Mouse (Mus musculus): ENCODE results near the gene Rnf6. TPM values are rescaled to one million over a fixed set of nuclear protein-coding genes. Genes with fewer than 3 reads are reported as not detected.

Rnf6 gene
- polyA plus RNA-seq, 1 experiment from 2014 or later = 39.9 TPM

- peak overlapping the region; percentile 78 for H3K4me2 ChIP-seq (ENCODE audit: low read length)
- peak overlapping the region; percentile 54 for H3K4me3 ChIP-seq (ENCODE audit: low read depth, low read length)
- peak; percentile 45 for ATAC-seq (replicated peaks; ENCODE audit: low FRiP score, low TSS enrichment, low read depth)
- H3K27ac ChIP-seq (ENCODE audit: low read depth) = peak overlapping the region; percentile 62
- peaks cover 6% of the 10 kb centered on the region; the same call in 1 of the 2 replicates for H3K4me1 ChIP-seq (replicated peaks; ENCODE audit: control insufficient read depth, insufficient read depth, low read length)
- no peak for DNase-seq (ENCODE audit: low spot score)
- no peaks in the 10 kb centered on the region for H3K9me3 ChIP-seq (ENCODE audit: control insufficient read depth, low read length)
- WGBS = 8% methylated on average over 13 of the region's 13 CpGs
- peak overlapping the region; percentile 82 for H3K9ac ChIP-seq (ENCODE audit: low read length)
- H3K27me3 ChIP-seq (replicated peaks; ENCODE audit: control insufficient read depth, insufficient read depth, low read length) = no peaks in the 10 kb centered on the region
- H3K36me3 ChIP-seq (ENCODE audit: control insufficient read depth, insufficient read depth, low read length) = peaks cover 38% of the 10 kb centered on the region
Measured at GRCm38 (mm10) chr5:146220501-146220878, 865 bp downstream of the Rnf6 start.

GRCm38 (mm10) chr5:146205537-146205936 is 15.8 kb downstream of the Rnf6 start:
- Histone ChIP-seq H3K27me3 (replicated peaks; ENCODE audit: control insufficient read depth, insufficient read depth, low read length) (no peaks in the 10 kb centered on the region), H3K27ac (ENCODE audit: low read depth) (no peak overlapping the region), H3K4me2 (ENCODE audit: low read length) (no peak overlapping the region), H3K4me3 (ENCODE audit: low read depth, low read length) (no peak overlapping the region), H3K4me1 (replicated peaks; ENCODE audit: control insufficient read depth, insufficient read depth, low read length) (no peaks in the 10 kb centered on the region), H3K9me3 (ENCODE audit: control insufficient read depth, low read length) (0 out of 2 replicates have a peak, but pooled peaks cover 3% of the 10 kb centered on the region), H3K9ac (ENCODE audit: low read length) (no peak overlapping the region), H3K36me3 (ENCODE audit: control insufficient read depth, insufficient read depth, low read length) (peaks cover 72% of the 10 kb centered on the region)
- ATAC-seq (replicated peaks; ENCODE audit: low FRiP score, low TSS enrichment, low read depth) (no peak), DNase-seq (ENCODE audit: low spot score) (no peak)
- 91% methylated on average over 5 of the region's 5 CpGs for WGBS

- Histone ChIP-seq H3K27ac (ENCODE audit: low read depth) (no peak overlapping the region), H3K4me1 (replicated peaks; ENCODE audit: control insufficient read depth, insufficient read depth, low read length) (no peaks in the 10 kb centered on the region), H3K9me3 (ENCODE audit: control insufficient read depth, low read length) (0 out of 2 replicates have a peak, but pooled peaks cover 3% of the 10 kb centered on the region), H3K4me3 (ENCODE audit: low read depth, low read length) (no peak overlapping the region), H3K36me3 (ENCODE audit: control insufficient read depth, insufficient read depth, low read length) (peaks cover 58% of the 10 kb centered on the region), H3K27me3 (replicated peaks; ENCODE audit: control insufficient read depth, insufficient read depth, low read length) (no peaks in the 10 kb centered on the region), H3K4me2 (ENCODE audit: low read length) (no peak overlapping the region), H3K9ac (ENCODE audit: low read length) (no peak overlapping the region)
- DNase-seq (ENCODE audit: low spot score) (no peak), ATAC-seq (replicated peaks; ENCODE audit: low FRiP score, low TSS enrichment, low read depth) (no peak)
- WGBS = 82% methylated on average over 2 of the region's 2 CpGs
Measured at GRCm38 (mm10) chr5:146203921-146204320, 17.4 kb downstream of the Rnf6 start.

- ATAC-seq (replicated peaks; ENCODE audit: low FRiP score, low TSS enrichment, low read depth) = no peak
- H3K4me3 ChIP-seq (ENCODE audit: low read depth, low read length) = no peak overlapping the region
- no peak for DNase-seq (ENCODE audit: low spot score)
- peaks cover 25% of the 10 kb centered on the region for H3K36me3 ChIP-seq (ENCODE audit: control insufficient read depth, insufficient read depth, low read length)
- H3K27ac ChIP-seq (ENCODE audit: low read depth) = no peak overlapping the region
- H3K4me2 ChIP-seq (ENCODE audit: low read length) = no peak overlapping the region
- H3K9me3 ChIP-seq (ENCODE audit: control insufficient read depth, low read length) = 0 out of 2 replicates have a peak, but pooled peaks cover 3% of the 10 kb centered on the region
- WGBS = 98% methylated on average over 6 of the region's 6 CpGs
- no peak overlapping the region for H3K9ac ChIP-seq (ENCODE audit: low read length)
- no peaks in the 10 kb centered on the region for H3K27me3 ChIP-seq (replicated peaks; ENCODE audit: control insufficient read depth, insufficient read depth, low read length)
- H3K4me1 ChIP-seq (replicated peaks; ENCODE audit: control insufficient read depth, insufficient read depth, low read length) = no peaks in the 10 kb centered on the region
Measured at GRCm38 (mm10) chr5:146200580-146200979, 20.8 kb downstream of the Rnf6 start.

GRCm38 (mm10) chr5:146199540-146199939 is 21.8 kb downstream of the Rnf6 start:
- Histone ChIP-seq H3K4me1 (replicated peaks; ENCODE audit: control insufficient read depth, insufficient read depth, low read length) (no peaks in the 10 kb centered on the region), H3K27me3 (replicated peaks; ENCODE audit: control insufficient read depth, insufficient read depth, low read length) (no peaks in the 10 kb centered on the region), H3K9ac (ENCODE audit: low read length) (no peak overlapping the region), H3K36me3 (ENCODE audit: control insufficient read depth, insufficient read depth, low read length) (peaks cover 15% of the 10 kb centered on the region), H3K4me2 (ENCODE audit: low read length) (no peak overlapping the region), H3K27ac (ENCODE audit: low read depth) (no peak overlapping the region), H3K4me3 (ENCODE audit: low read depth, low read length) (no peak overlapping the region), H3K9me3 (ENCODE audit: control insufficient read depth, low read length) (0 out of 2 replicates have a peak, but pooled peaks cover 3% of the 10 kb centered on the region)
- WGBS = 86% methylated on average over 2 of the region's 2 CpGs
- ATAC-seq (replicated peaks; ENCODE audit: low FRiP score, low TSS enrichment, low read depth) (no peak), DNase-seq (ENCODE audit: low spot score) (no peak)

- 0 out of 2 replicates have a peak, but pooled peaks cover 3% of the 10 kb centered on the region for H3K9me3 ChIP-seq (ENCODE audit: control insufficient read depth, low read length)
- no peak overlapping the region for H3K9ac ChIP-seq (ENCODE audit: low read length)
- H3K27ac ChIP-seq (ENCODE audit: low read depth) = no peak overlapping the region
- no peaks in the 10 kb centered on the region for H3K27me3 ChIP-seq (replicated peaks; ENCODE audit: control insufficient read depth, insufficient read depth, low read length)
- H3K4me3 ChIP-seq (ENCODE audit: low read depth, low read length) = no peak overlapping the region
- no peaks in the 10 kb centered on the region for H3K4me1 ChIP-seq (replicated peaks; ENCODE audit: control insufficient read depth, insufficient read depth, low read length)
- H3K36me3 ChIP-seq (ENCODE audit: control insufficient read depth, insufficient read depth, low read length) = peaks cover 10% of the 10 kb centered on the region
- ATAC-seq (replicated peaks; ENCODE audit: low FRiP score, low TSS enrichment, low read depth) (no peak), DNase-seq (ENCODE audit: low spot score) (no peak)
- no peak overlapping the region for H3K4me2 ChIP-seq (ENCODE audit: low read length)
Measured at GRCm38 (mm10) chr5:146199073-146199472, 22.3 kb downstream of the Rnf6 start.

GRCm38 (mm10) chr5:146193360-146193759 is 28.0 kb downstream of the Rnf6 start:
- DNase-seq (ENCODE audit: low spot score) (no peak), ATAC-seq (replicated peaks; ENCODE audit: low FRiP score, low TSS enrichment, low read depth) (no peak)
- no peaks in the 10 kb centered on the region for H3K36me3 ChIP-seq (ENCODE audit: control insufficient read depth, insufficient read depth, low read length)
- no peaks in the 10 kb centered on the region for H3K9me3 ChIP-seq (ENCODE audit: control insufficient read depth, low read length)
- WGBS = 80% methylated on average over 8 of the region's 8 CpGs
- no peaks in the 10 kb centered on the region for H3K4me1 ChIP-seq (replicated peaks; ENCODE audit: control insufficient read depth, insufficient read depth, low read length)
- no peak overlapping the region for H3K4me2 ChIP-seq (ENCODE audit: low read length)
- no peak overlapping the region for H3K4me3 ChIP-seq (ENCODE audit: low read depth, low read length)
- H3K27ac ChIP-seq (ENCODE audit: low read depth) = no peak overlapping the region
- no peak overlapping the region for H3K9ac ChIP-seq (ENCODE audit: low read length)
- no peaks in the 10 kb centered on the region for H3K27me3 ChIP-seq (replicated peaks; ENCODE audit: control insufficient read depth, insufficient read depth, low read length)

- ATAC-seq (replicated peaks; ENCODE audit: low FRiP score, low TSS enrichment, low read depth) = no peak
- DNase-seq (ENCODE audit: low spot score) = no peak
- no peaks in the 10 kb centered on the region for H3K9me3 ChIP-seq (ENCODE audit: control insufficient read depth, low read length)
- H3K4me1 ChIP-seq (replicated peaks; ENCODE audit: control insufficient read depth, insufficient read depth, low read length) = no peaks in the 10 kb centered on the region
- 61% methylated on average over 3 of the region's 3 CpGs for WGBS
- no peaks in the 10 kb centered on the region for H3K27me3 ChIP-seq (replicated peaks; ENCODE audit: control insufficient read depth, insufficient read depth, low read length)
- H3K9ac ChIP-seq (ENCODE audit: low read length) = no peak overlapping the region
- no peak overlapping the region for H3K4me2 ChIP-seq (ENCODE audit: low read length)
- H3K27ac ChIP-seq (ENCODE audit: low read depth) = no peak overlapping the region
- H3K4me3 ChIP-seq (ENCODE audit: low read depth, low read length) = no peak overlapping the region
- no peaks in the 10 kb centered on the region for H3K36me3 ChIP-seq (ENCODE audit: control insufficient read depth, insufficient read depth, low read length)
Measured at GRCm38 (mm10) chr5:146190501-146191269, 30.7 kb downstream of the Rnf6 start.

- no peaks in the 10 kb centered on the region for H3K9me3 ChIP-seq (ENCODE audit: control insufficient read depth, low read length)
- H3K4me1 ChIP-seq (replicated peaks; ENCODE audit: control insufficient read depth, insufficient read depth, low read length) = no peaks in the 10 kb centered on the region
- H3K9ac ChIP-seq (ENCODE audit: low read length) = no peak overlapping the region
- no peak for DNase-seq (ENCODE audit: low spot score)
- H3K36me3 ChIP-seq (ENCODE audit: control insufficient read depth, insufficient read depth, low read length) = no peaks in the 10 kb centered on the region
- WGBS = 59% methylated on average over 4 of the region's 4 CpGs
- no peak overlapping the region for H3K4me2 ChIP-seq (ENCODE audit: low read length)
- H3K27me3 ChIP-seq (replicated peaks; ENCODE audit: control insufficient read depth, insufficient read depth, low read length) = no peaks in the 10 kb centered on the region
- H3K27ac ChIP-seq (ENCODE audit: low read depth) = no peak overlapping the region
- no peak overlapping the region for H3K4me3 ChIP-seq (ENCODE audit: low read depth, low read length)
- ATAC-seq (replicated peaks; ENCODE audit: low FRiP score, low TSS enrichment, low read depth) = no peak
Measured at GRCm38 (mm10) chr5:146190093-146190492, 31.3 kb downstream of the Rnf6 start.
